ENCODE assay signal across 8 mouse cellular contexts in genomic region chr7:132766235-132766871, GRCm38 (mm10). TPM values are rescaled to one million over a fixed set of nuclear protein-coding genes. Genes with fewer than 3 reads are reported as not detected.
DNase-seq lines count a peak whose midpoint lies in the region; ATAC-seq lines count a peak whose summit lies in the region.

No protein-coding gene starts in this region.

- H3K4me2 ChIP-seq in liver, embryonic 11.5 days: no peak overlapping the region; the same call in 1 of the 2 replicates

- ATAC-seq in liver, embryonic 11.5 days (replicated peaks; ENCODE audit: low FRiP score): peak; percentile 90

- H3K4me1 ChIP-seq in forebrain, embryonic 10.5 days: peaks cover 46% of the 10 kb centered on the region
- H3K4me1 ChIP-seq in liver, embryonic 11.5 days (replicated peaks; ENCODE audit: control insufficient read depth, insufficient read depth, low read length): peaks cover 44% of the 10 kb centered on the region

- peak overlapping the region; percentile 79 for H3K27ac ChIP-seq in forebrain, embryonic 10.5 days
- peak overlapping the region; percentile 87 for H3K27ac ChIP-seq in liver, embryonic 11.5 days (ENCODE audit: low read depth, low read length)

- no peaks in the 10 kb centered on the region for H3K27me3 ChIP-seq in forebrain, embryonic 10.5 days (ENCODE audit: poor library complexity, severe bottlenecking)
- H3K27me3 ChIP-seq in liver, embryonic 11.5 days (replicated peaks; ENCODE audit: control insufficient read depth, insufficient read depth, low read length): no peaks in the 10 kb centered on the region

- no peak overlapping the region for H3K4me3 ChIP-seq in forebrain, embryonic 10.5 days
- H3K4me3 ChIP-seq in liver, embryonic 11.5 days (ENCODE audit: low read depth, low read length): no peak overlapping the region

- WGBS in forebrain, embryonic 10.5 days: 89% methylated on average over 11 of the region's 11 CpGs
- WGBS in liver, embryonic 11.5 days: 59% methylated on average over 11 of the region's 11 CpGs

- peak overlapping the region; percentile 55 for H3K9ac ChIP-seq in liver, embryonic 11.5 days (ENCODE audit: low read depth, low read length)

- no peaks in the 10 kb centered on the region for H3K9me3 ChIP-seq in forebrain, embryonic 10.5 days
- H3K9me3 ChIP-seq in liver, embryonic 11.5 days (ENCODE audit: control insufficient read depth, low read length): no peaks in the 10 kb centered on the region

- H3K36me3 ChIP-seq in forebrain, embryonic 10.5 days (replicated peaks): peaks cover 75% of the 10 kb centered on the region
- no peaks in the 10 kb centered on the region for H3K36me3 ChIP-seq in liver, embryonic 11.5 days (ENCODE audit: control insufficient read depth, insufficient read depth, low read length)

- peak; percentile 60 for DNase-seq in cerebellum, adult 11-12 months
- no peak for DNase-seq in cerebellum, adult 11 months
- DNase-seq in CD4-positive helper T cell, adult 2 months (ENCODE audit: low read depth, low spot score): peak; percentile 36
- no peak for DNase-seq in forebrain, embryonic 10.5 days (ENCODE audit: extremely low spot score, low spot score)
- DNase-seq in liver, embryonic 11.5 days (ENCODE audit: low spot score): no peak
- DNase-seq in frontal cortex, postnatal 25 days (ENCODE audit: low spot score in 2 of 2): no peak
- DNase-seq in thymus, postnatal 4 days: no peak
- DNase-seq in adrenal gland, postnatal 25 days: no peak

RNA-seq across cellular contexts. Expression of gene Fam53b, which starts 47.3 kb away (rescaled TPM):
- 39.4 and 39.5 TPM in 2 replicates for polyA plus RNA-seq in forebrain, embryonic 10.5 days (2016; fragmentation: Nextera tagmentation; extraction: Ambion mirVana)
- polyA plus RNA-seq in liver, embryonic 11.5 days (2014; fragmentation: Nextera tagmentation; extraction: Ambion mirVana): 20.1 and 20.4 TPM in 2 replicates
- 86.3 and 107 TPM in 2 replicates for total RNA-seq in adrenal gland, postnatal 25 days (2021)

Comparison
In these comparisons a context has a peak if more than half of its experiments do, and no peak if none do; other contexts are left out.
1. DNase-seq: peak in cerebellum, adult 11-12 months (single experiment) and CD4-positive helper T cell, adult 2 months (single experiment); none in cerebellum, adult 11 months (single experiment), forebrain, embryonic 10.5 days (single experiment), liver, embryonic 11.5 days (single experiment), frontal cortex, postnatal 25 days (0 of 2), thymus, postnatal 4 days (single experiment) and adrenal gland, postnatal 25 days (single experiment).